Mouse (Mus musculus) liver, adult 2 months (tissue): Measurements from ENCODE around the gene Lyl1. TPM values are rescaled to one million over a fixed set of nuclear protein-coding genes. Genes with fewer than 3 reads are reported as not detected.

Experiments
- DNase-seq: peaks from one replicate; pipeline ENCODE4 v3.0.0-alpha.2; 2011; ENCODE audit warnings: low read depth, low spot score; ENCODE audit errors: extremely low read depth
- H3K27ac ChIP-seq: fragments of 200-500 bp; replicated peaks from 2 replicates; pipeline ENCODE4 v1.5.1; 2012; ENCODE audit warnings: low read depth, mild to moderate bottlenecking, control low read depth, inconsistent platforms, low read length; ENCODE audit not compliant: insufficient read depth
- H3K27me3 ChIP-seq: fragments of 200-500 bp; 2 replicates; pipeline ENCODE4 v1.6.1; 2012; ENCODE audit warnings: mild to moderate bottlenecking, moderate library complexity, low read length, inconsistent platforms; ENCODE audit not compliant: control insufficient read depth, insufficient read depth
- H3K36me3 ChIP-seq: fragments of 200-500 bp; 2 replicates; pipeline ENCODE4 v1.6.1; 2012; ENCODE audit warnings: low read length, inconsistent platforms; ENCODE audit not compliant: control insufficient read depth, insufficient read depth
- H3K4me1 ChIP-seq: fragments of 200-500 bp; 2 replicates; pipeline ENCODE4 v1.6.1; 2011; ENCODE audit warnings: low read length; ENCODE audit not compliant: control insufficient read depth, insufficient read depth
- H3K4me3 ChIP-seq: fragments of 200-500 bp; 2 replicates; pipeline ENCODE4 v1.5.1; 2011; ENCODE audit warnings: low read depth, mild to moderate bottlenecking, control low read depth, low read length, moderate library complexity; ENCODE audit not compliant: insufficient read depth
- H3K79me2 ChIP-seq: fragments of 200-500 bp; 2 replicates; pipeline ENCODE4 v1.6.1; 2012; ENCODE audit warnings: inconsistent platforms, mild to moderate bottlenecking, low read length, moderate library complexity; ENCODE audit not compliant: control insufficient read depth, insufficient read depth
- H3K9ac ChIP-seq: fragments of 200-500 bp; 2 replicates; pipeline ENCODE4 v1.6.1; 2012; ENCODE audit warnings: low read depth, mild to moderate bottlenecking, control low read depth, inconsistent platforms, low read length
- CTCF ChIP-seq: fragments of 200-500 bp; IDR thresholded peaks from 2 replicates; pipeline ENCODE4 v1.5.1; 2011; ENCODE audit warnings: low read depth, low read length, control low read depth
- POLR2A ChIP-seq: fragments of 200-500 bp; IDR thresholded peaks from 2 replicates; pipeline ENCODE4 v1.6.1; 2011; ENCODE audit warnings: low read length, control low read depth; ENCODE audit not compliant: insufficient read depth; ENCODE audit errors: extremely low read depth
- WGBS: fragments of 180-500 bp; shearing (Covaris S2); methylation state at CpG from one replicate; pipeline ENCODE4 v1.1.7; 2018; 5-methylcytosine and 5-hydroxymethylcytosine counted together
- polyA plus RNA-seq: library from polyadenylated mRNA; depleted of rRNA; stranded (reverse); fragments of >200 nt; gene quantifications from 2 replicates; pipeline ENCODE4 v1.2.3, GENCODE M21; 2012
- total RNA-seq: library from RNA; depleted of rRNA; stranded (reverse); fragments of >200 nt; gene quantifications from 2 replicates; pipeline ENCODE4 v1.2.3, GENCODE M21; 2014

The Lyl1 gene
- total and polyA plus RNA-seq, 2 experiments = 0.18 to 1.3 TPM

DNA sequence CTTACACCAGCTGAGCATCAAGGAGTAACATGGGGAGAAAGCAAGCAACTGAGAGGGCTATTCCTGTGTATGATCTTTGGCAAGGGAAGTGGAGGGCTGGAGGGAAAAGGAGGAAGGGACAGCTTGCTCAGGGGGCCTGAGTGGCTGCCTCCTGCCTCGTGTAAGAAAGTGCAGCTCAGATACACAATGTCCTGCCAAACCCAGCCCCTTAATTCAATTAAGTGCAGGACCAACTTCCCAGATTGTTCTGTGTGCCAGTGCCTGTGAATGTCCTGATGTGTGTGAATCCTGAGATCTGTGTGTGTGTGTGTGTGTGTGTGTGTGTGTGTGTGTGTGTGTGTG lies 38.1 kb downstream of the Lyl1 start:
- no peaks in the 10 kb centered on the region for H3K27me3 ChIP-seq
- H3K4me3 ChIP-seq = no peak overlapping the region
- WGBS = 28% methylated on average over 1 of the region's 1 CpGs
- DNase-seq = no peak
- H3K36me3 ChIP-seq = no peaks in the 10 kb centered on the region
- TF ChIP-seq POLR2A (no peak), CTCF (no peak)
- peaks cover 59% of the 10 kb centered on the region for H3K79me2 ChIP-seq
- H3K4me1 ChIP-seq = peaks cover 19% of the 10 kb centered on the region
- H3K27ac ChIP-seq = no peak overlapping the region
- no peak overlapping the region for H3K9ac ChIP-seq

DNA sequence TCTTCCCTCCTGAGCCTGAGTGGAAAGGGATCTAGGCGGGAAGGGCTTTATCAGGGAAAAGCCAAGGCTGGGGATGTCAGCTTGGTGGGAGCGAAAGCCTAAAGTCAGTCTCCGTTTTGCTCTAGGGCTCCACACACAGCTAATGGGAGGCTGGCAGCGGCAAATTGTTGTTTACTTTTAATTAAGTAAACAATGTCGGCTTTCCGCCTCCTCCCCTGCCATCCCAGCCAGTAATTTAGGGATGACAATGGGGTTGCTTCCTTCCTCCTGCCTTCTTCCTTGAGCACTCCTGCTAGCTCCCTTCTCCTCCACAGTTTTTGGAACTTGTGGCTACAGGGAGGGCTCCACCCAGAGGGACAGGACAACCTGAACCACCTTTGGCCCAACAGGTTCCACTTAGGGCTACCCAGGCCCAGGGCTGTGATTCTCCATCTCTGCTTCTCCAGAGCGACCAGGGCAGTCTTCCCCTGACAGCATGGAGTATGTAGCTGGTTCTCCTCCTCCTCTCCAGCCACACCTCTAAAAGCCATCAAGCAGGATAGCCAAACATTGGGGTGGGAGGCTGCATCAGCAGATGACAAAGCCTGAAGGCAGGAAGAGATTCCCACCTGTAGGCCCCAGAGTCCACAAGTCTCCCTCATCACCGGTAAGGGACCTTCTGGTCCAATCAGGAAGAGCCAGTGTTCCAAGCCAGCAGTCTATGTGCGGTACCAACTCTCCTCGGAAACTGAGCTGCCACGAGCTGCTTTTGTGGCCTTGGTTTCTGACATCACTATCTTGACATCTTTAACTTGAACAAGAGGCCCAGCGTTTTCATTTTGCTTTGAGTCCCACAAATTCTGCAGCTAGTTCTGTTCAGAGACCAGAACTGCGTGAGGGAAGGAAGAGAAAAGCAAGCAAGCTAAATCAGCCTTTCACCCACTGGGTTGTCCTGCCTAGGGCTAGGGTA lies 39.9 kb downstream of the Lyl1 start:
- WGBS = 52% methylated on average over 13 of the region's 13 CpGs

DNA sequence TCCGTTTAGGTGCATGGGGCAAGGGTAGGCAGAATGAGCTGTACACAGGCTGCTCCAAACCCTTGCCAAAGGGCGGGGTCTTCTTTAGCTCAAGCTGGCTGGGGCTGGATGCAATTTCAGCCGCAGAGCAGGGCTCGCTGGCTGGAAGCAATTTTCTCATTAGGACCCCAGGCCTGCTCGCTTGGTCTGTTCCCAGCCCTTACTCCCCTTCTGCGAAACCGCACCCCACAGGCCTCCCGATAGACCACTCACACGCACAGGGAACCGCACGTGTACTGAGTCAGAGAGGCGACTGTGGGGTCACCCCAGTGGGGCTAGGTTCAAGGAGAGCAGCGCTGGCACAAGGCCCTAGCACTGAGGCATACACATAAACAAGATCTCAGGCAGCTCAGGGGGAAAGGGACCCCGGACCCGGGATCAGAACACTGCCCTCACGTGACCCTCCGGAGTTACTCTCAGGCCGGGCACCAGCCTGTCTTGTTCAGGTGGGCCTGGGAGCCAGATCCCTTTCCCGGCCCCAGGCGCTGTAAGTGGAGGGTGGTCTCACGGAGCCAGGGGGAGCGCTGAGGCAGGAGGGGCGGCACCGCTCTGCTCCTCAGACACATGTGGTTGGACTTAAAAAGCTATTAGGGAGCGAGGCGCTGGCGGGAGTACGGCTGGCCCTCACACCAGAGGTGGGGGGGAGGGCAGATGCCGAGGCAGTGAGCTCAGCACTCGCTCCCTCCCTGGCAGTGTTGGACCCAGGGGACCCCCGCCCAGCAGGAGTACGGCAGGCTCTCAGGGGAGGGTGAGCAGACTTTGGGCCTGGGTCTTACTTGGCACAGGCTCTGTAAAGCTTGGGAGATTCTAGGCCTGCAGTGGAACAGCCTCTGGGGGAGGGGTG lies 41.2 kb downstream of the Lyl1 start:
- 77% methylated on average over 32 of the region's 32 CpGs for WGBS

More for the DNA sequence above, 39.9 kb downstream of the Lyl1 start:
- DNase-seq = no peak
- Histone ChIP-seq H3K36me3 (no peaks in the 10 kb centered on the region), H3K4me3 (no peak overlapping the region), H3K79me2 (peaks cover 57% of the 10 kb centered on the region), H3K9ac (no peak overlapping the region), H3K4me1 (peaks cover 33% of the 10 kb centered on the region), H3K27me3 (no peaks in the 10 kb centered on the region), H3K27ac (no peak overlapping the region)
- TF ChIP-seq CTCF = no peak

DNA sequence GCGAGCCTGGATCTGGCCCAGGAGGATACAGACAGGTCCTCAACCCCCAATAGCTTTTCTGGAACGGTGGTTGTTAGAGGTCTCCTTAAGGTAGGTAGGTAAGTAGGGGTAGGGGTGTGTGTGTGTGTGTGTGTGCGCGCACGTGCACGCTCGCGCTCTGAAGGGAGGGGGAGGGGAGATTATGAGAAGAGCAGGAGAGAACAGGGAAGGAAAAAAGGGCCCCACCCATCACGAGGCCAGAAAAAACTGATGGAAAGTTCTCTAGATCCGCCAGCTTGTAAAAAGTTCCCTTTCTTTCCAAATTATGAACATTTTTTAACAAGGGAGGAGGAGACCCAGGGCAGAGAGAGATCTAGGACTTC lies 41.8 kb downstream of the Lyl1 start:
- TF ChIP-seq POLR2A (no peak), CTCF (no peak)
- Histone ChIP-seq H3K36me3 (no peaks in the 10 kb centered on the region), H3K4me1 (peaks cover 34% of the 10 kb centered on the region), H3K27ac (no peak overlapping the region), H3K4me3 (no peak overlapping the region), H3K79me2 (peaks cover 41% of the 10 kb centered on the region), H3K9ac (no peak overlapping the region), H3K27me3 (no peaks in the 10 kb centered on the region)
- 68% methylated on average over 10 of the region's 10 CpGs for WGBS
- DNase-seq = no peak

More for the DNA sequence above, 41.2 kb downstream of the Lyl1 start:
- DNase-seq = no peak
- TF ChIP-seq CTCF (no peak), POLR2A (no peak)
- Histone ChIP-seq H3K4me3 (no peak overlapping the region), H3K27me3 (no peaks in the 10 kb centered on the region), H3K79me2 (peaks cover 45% of the 10 kb centered on the region), H3K36me3 (no peaks in the 10 kb centered on the region), H3K9ac (no peak overlapping the region), H3K4me1 (peaks cover 36% of the 10 kb centered on the region), H3K27ac (no peak overlapping the region)

DNA sequence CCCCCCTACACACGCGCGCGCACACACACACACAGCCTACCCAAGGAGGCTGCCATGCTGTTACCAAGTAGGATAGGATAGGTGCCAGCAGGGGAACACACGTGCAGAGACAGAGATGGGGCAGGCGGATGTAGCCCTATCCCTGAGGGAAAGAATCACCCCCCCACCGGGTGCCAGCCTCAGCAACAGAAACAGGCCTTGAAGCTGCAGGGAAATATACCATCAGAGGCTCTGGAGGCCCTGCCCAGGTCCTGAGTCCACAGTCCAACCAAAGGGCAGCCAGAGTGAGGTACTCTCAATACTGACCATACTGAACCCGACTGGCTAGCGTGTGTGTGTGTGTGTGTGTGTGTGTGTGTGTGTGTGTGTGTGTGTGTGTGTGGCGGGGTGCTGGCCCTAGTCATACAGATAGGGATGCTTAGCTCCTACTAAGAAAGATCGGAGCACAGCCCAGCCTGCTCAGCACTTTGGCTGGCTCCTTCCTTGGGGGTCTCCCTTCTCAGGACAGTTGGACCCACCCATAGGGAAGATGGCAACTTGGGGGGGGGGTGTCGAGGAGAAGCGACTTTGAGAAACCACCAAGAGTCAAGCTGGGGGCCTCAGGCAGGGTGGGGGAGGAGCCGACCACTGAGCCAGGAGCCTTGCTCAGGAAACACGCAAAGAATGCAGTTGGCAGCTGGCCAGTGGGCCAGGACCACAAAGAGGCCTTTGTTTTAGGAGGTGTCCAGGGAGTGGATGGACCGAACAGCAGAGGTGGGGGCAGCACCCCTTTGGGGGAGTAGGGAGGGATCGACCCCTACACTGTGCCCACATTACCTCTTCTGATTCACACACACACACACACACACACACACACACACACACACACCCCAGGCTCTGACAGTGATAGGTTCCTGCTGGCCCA lies 42.5 kb downstream of the Lyl1 start:
- WGBS = 28% methylated on average over 17 of the region's 17 CpGs
- H3K27ac ChIP-seq = peak overlapping the region; percentile 14; the same call in 1 of the 2 replicates

More for the DNA sequence above, 42.5 kb downstream of the Lyl1 start:
- H3K4me3 ChIP-seq = no peak overlapping the region
- DNase-seq = peak; percentile 83
- peaks cover 37% of the 10 kb centered on the region for H3K79me2 ChIP-seq
- H3K36me3 ChIP-seq = no peaks in the 10 kb centered on the region
- peaks cover 36% of the 10 kb centered on the region for H3K4me1 ChIP-seq
- TF ChIP-seq POLR2A = no peak
- no peak for TF ChIP-seq CTCF
- no peak overlapping the region for H3K9ac ChIP-seq
- H3K27me3 ChIP-seq = no peaks in the 10 kb centered on the region
